Mouse (Mus musculus): ENCODE results near the gene Csf3.
"Not testable (repeated sequence)": the region's sequence is repeated elsewhere in the genome, so short reads cannot be mapped to it uniquely, and the experiment has no call there.

DNA sequence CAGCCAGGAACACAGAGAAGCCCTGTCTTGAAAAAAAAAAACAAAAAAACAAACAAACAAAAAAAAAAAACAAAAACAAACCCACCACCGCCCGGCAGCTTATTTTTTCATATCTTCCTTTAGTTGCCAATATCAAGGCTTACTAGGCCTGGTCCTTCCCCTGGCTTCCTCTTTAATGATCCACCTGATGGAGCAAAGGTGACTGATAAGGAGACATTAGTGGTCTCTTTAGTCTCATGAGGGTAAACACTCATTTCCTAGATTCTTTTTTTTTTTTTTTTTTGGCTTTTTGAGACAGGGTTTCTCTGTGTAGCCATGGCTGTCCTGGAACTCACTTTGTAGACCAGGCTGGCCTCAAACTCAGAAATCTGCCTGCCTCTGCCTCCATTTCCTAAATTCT lies 36.2 kb downstream of the Csf3 start:
- TF ChIP-seq GATA1 (IDR thresholded peaks at IDR 0.05; ENCODE audit: borderline replicate concordance, low read length); FLI1 (IDR thresholded peaks at IDR 0.05; ENCODE audit: low read length): not testable (repeated sequence)

Measured in megakaryocyte, embryonic 14.5 days (primary cell).